Mouse (Mus musculus): ENCODE measurements around the gene Dcaf4. TPM values are rescaled to one million over a fixed set of nuclear protein-coding genes. Genes with fewer than 3 reads are reported as not detected.
A peak's percentile ranks its signal among the peaks of the same experiment; 100 is the strongest.

Gene Dcaf4
- total and polyA plus RNA-seq, 2 experiments = 3.0 to 5.4 TPM

DNA sequence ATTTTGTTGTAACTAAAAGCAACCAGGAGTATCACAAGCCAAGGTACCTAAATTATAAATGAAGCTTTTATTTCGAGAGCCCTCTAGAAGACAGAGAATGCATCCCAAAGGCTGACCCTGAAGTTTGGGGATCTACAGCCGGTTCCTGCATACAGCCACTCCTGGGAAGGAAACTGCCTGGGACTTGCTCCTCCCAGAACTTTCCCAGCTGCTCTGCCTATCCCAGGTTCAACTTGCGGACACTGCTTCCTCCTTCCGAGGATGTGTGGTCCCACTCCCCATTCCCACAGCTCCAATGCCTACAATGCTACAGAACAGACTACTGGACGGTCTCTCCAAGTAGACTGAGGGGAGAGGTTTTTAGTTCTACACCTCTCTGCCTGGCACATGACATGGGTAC lies 52.5 kb downstream of the Dcaf4 start:
- Histone ChIP-seq H3K9ac (ENCODE audit: low read depth, low read length) (no peak overlapping the region), H3K36me3 (ENCODE audit: control insufficient read depth, insufficient read depth, low read length) (peaks cover 61% of the 10 kb centered on the region), H3K27me3 (ENCODE audit: control insufficient read depth, insufficient read depth, low read length) (no peaks in the 10 kb centered on the region), H3K79me2 (ENCODE audit: control insufficient read depth, insufficient read depth, low read length) (peaks cover 21% of the 10 kb centered on the region; the same call in 1 of the 2 replicates), H3K4me1 (ENCODE audit: control insufficient read depth, insufficient read depth, low read length) (peaks cover 2% of the 10 kb centered on the region; the same call in 1 of the 2 replicates), H3K4me3 (ENCODE audit: insufficient read depth, low read depth, low read length) (no peak overlapping the region), H3K27ac (replicated peaks; ENCODE audit: insufficient read depth, low read depth, low read length) (no peak overlapping the region)
- DNase-seq (ENCODE audit: extremely low read depth, low read depth, low spot score) = no peak
- WGBS = 80% methylated on average over 5 of the region's 5 CpGs
- no peak for TF ChIP-seq POLR2A (IDR thresholded peaks at IDR 0.05; ENCODE audit: extremely low read depth, insufficient read depth, low read length)
- no peak for TF ChIP-seq CTCF (IDR thresholded peaks at IDR 0.05; ENCODE audit: low read depth, low read length)

DNA sequence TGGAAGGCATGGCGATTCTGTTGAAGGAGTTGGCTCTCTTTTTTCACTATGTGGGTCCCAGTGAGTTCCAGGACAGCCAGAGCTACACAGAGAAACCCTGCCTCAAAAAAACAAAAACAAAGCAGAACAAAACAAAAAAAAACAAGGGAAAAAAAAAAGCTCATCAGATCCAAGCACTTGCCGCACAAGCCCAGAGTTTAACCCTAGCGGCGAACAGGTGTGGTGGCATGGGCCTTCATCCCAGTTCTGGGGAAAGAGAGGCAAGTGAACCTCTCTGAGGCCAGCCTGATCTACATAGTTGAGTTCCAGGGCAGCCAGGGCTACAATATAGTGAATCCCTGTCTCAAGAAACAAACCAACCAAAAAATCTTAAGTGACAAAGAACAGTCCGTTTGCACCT lies 57.2 kb downstream of the Dcaf4 start:
- Histone ChIP-seq H3K79me2 (ENCODE audit: control insufficient read depth, insufficient read depth, low read length) (peaks cover 16% of the 10 kb centered on the region; the same call in 1 of the 2 replicates), H3K27ac (replicated peaks; ENCODE audit: insufficient read depth, low read depth, low read length) (no peak overlapping the region), H3K4me3 (ENCODE audit: insufficient read depth, low read depth, low read length) (no peak overlapping the region), H3K9ac (ENCODE audit: low read depth, low read length) (no peak overlapping the region), H3K27me3 (ENCODE audit: control insufficient read depth, insufficient read depth, low read length) (no peaks in the 10 kb centered on the region), H3K36me3 (ENCODE audit: control insufficient read depth, insufficient read depth, low read length) (peaks cover 32% of the 10 kb centered on the region), H3K4me1 (ENCODE audit: control insufficient read depth, insufficient read depth, low read length) (peaks cover 28% of the 10 kb centered on the region)
- DNase-seq (ENCODE audit: extremely low read depth, low read depth, low spot score) = no peak
- WGBS = 94% methylated on average over 5 of the region's 5 CpGs
- TF ChIP-seq POLR2A (IDR thresholded peaks at IDR 0.05; ENCODE audit: extremely low read depth, insufficient read depth, low read length) (no peak), CTCF (IDR thresholded peaks at IDR 0.05; ENCODE audit: low read depth, low read length) (no peak)

- 85% methylated on average over 2 of the region's 2 CpGs for WGBS
- Histone ChIP-seq H3K4me3 (ENCODE audit: insufficient read depth, low read depth, low read length) (no peak overlapping the region), H3K27me3 (ENCODE audit: control insufficient read depth, insufficient read depth, low read length) (no peaks in the 10 kb centered on the region), H3K36me3 (ENCODE audit: control insufficient read depth, insufficient read depth, low read length) (peaks cover 26% of the 10 kb centered on the region), H3K27ac (replicated peaks; ENCODE audit: insufficient read depth, low read depth, low read length) (peak overlapping the region; percentile 81), H3K9ac (ENCODE audit: low read depth, low read length) (no peak overlapping the region), H3K79me2 (ENCODE audit: control insufficient read depth, insufficient read depth, low read length) (peaks cover 20% of the 10 kb centered on the region; the same call in 1 of the 2 replicates), H3K4me1 (ENCODE audit: control insufficient read depth, insufficient read depth, low read length) (peaks cover 32% of the 10 kb centered on the region)
- no peak for TF ChIP-seq CTCF (IDR thresholded peaks at IDR 0.05; ENCODE audit: low read depth, low read length)
- no peak for TF ChIP-seq POLR2A (IDR thresholded peaks at IDR 0.05; ENCODE audit: extremely low read depth, insufficient read depth, low read length)
- DNase-seq (ENCODE audit: extremely low read depth, low read depth, low spot score) = no peak
These were observed 58.1 kb downstream of the Dcaf4 start for GRCm38 (mm10) chr12:83578356-83578755.

GRCm38 (mm10) chr12:83578896-83579569 lies 58.8 kb downstream of the Dcaf4 start:
- Histone ChIP-seq H3K36me3 (ENCODE audit: control insufficient read depth, insufficient read depth, low read length) (peaks cover 29% of the 10 kb centered on the region), H3K9ac (ENCODE audit: low read depth, low read length) (peak overlapping the region; percentile 15; the same call in 1 of the 2 replicates), H3K4me3 (ENCODE audit: insufficient read depth, low read depth, low read length) (no peak overlapping the region), H3K79me2 (ENCODE audit: control insufficient read depth, insufficient read depth, low read length) (peaks cover 24% of the 10 kb centered on the region; the same call in 1 of the 2 replicates), H3K27me3 (ENCODE audit: control insufficient read depth, insufficient read depth, low read length) (no peaks in the 10 kb centered on the region), H3K27ac (replicated peaks; ENCODE audit: insufficient read depth, low read depth, low read length) (peak overlapping the region; percentile 81), H3K4me1 (ENCODE audit: control insufficient read depth, insufficient read depth, low read length) (peaks cover 38% of the 10 kb centered on the region)
- peak; percentile 100 for DNase-seq (ENCODE audit: extremely low read depth, low read depth, low spot score)
- WGBS = 20% methylated on average over 3 of the region's 3 CpGs
- no peak for TF ChIP-seq POLR2A (IDR thresholded peaks at IDR 0.05; ENCODE audit: extremely low read depth, insufficient read depth, low read length)
- no peak for TF ChIP-seq CTCF (IDR thresholded peaks at IDR 0.05; ENCODE audit: low read depth, low read length)

DNA sequence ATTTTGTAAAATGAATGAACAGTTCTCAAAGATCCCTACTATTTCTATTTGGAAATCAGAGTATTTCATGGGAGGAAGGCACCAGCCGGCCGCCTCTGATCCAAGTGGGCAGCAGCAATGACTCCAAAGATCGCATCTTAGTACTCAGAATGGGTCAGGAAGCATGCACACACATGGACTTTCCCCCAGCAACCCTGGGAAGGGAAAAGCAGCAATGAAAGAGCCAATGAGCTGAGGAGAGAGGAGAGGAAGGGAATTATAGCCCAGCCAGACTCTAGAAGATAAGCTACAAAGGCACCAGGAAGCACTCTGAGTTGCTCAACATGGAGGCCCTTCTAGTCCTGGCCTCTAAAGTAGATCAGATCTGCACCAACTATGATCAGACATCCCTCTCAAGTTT lies 60.0 kb downstream of the Dcaf4 start:
- Histone ChIP-seq H3K9ac (ENCODE audit: low read depth, low read length) (no peak overlapping the region), H3K4me1 (ENCODE audit: control insufficient read depth, insufficient read depth, low read length) (peaks cover 39% of the 10 kb centered on the region), H3K79me2 (ENCODE audit: control insufficient read depth, insufficient read depth, low read length) (peaks cover 23% of the 10 kb centered on the region; the same call in 1 of the 2 replicates), H3K36me3 (ENCODE audit: control insufficient read depth, insufficient read depth, low read length) (peaks cover 28% of the 10 kb centered on the region), H3K4me3 (ENCODE audit: insufficient read depth, low read depth, low read length) (no peak overlapping the region), H3K27me3 (ENCODE audit: control insufficient read depth, insufficient read depth, low read length) (no peaks in the 10 kb centered on the region), H3K27ac (replicated peaks; ENCODE audit: insufficient read depth, low read depth, low read length) (peak overlapping the region; percentile 92)
- WGBS = 19% methylated on average over 3 of the region's 3 CpGs
- DNase-seq (ENCODE audit: extremely low read depth, low read depth, low spot score) = peak; percentile 86
- TF ChIP-seq POLR2A (IDR thresholded peaks at IDR 0.05; ENCODE audit: extremely low read depth, insufficient read depth, low read length) = no peak

DNA sequence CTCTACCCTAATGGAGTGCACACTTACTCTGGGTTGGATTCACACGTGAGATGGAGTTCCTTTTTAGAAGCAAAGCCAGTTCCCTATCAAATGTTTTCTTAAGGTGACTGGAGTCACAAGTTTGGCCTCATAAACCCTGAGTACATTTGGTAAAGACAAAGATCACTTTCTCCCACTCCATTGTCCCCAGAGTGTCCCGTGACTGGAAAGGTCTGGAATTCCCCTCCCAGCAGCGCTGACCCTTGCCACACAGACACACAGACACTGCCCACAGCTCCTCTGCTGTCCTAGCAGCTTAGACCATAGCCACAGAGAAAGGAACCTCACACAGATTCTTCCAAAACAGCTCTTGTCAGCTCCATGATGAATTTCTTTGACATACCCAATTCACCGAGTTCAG lies 61.8 kb downstream of the Dcaf4 start:
- peak; percentile 76 for DNase-seq (ENCODE audit: extremely low read depth, low read depth, low spot score)
- peak overlapping the region; percentile 44 for H3K27ac ChIP-seq (replicated peaks; ENCODE audit: insufficient read depth, low read depth, low read length)
- TF ChIP-seq POLR2A (IDR thresholded peaks at IDR 0.05; ENCODE audit: extremely low read depth, insufficient read depth, low read length) (no peak), CTCF (IDR thresholded peaks at IDR 0.05; ENCODE audit: low read depth, low read length) (no peak)
- peaks cover 32% of the 10 kb centered on the region for H3K36me3 ChIP-seq (ENCODE audit: control insufficient read depth, insufficient read depth, low read length)
- peaks cover 41% of the 10 kb centered on the region for H3K4me1 ChIP-seq (ENCODE audit: control insufficient read depth, insufficient read depth, low read length)
- H3K79me2 ChIP-seq (ENCODE audit: control insufficient read depth, insufficient read depth, low read length) = peaks cover 32% of the 10 kb centered on the region; the same call in 1 of the 2 replicates
- 19% methylated on average over 4 of the region's 4 CpGs for WGBS
- H3K27me3 ChIP-seq (ENCODE audit: control insufficient read depth, insufficient read depth, low read length) = no peaks in the 10 kb centered on the region
- H3K9ac ChIP-seq (ENCODE audit: low read depth, low read length) = no peak overlapping the region
- H3K4me3 ChIP-seq (ENCODE audit: insufficient read depth, low read depth, low read length) = no peak overlapping the region

Data from liver, adult 2 months (tissue).